Mouse (Mus musculus) frontal cortex, adult 2 months (tissue): ENCODE measurements at regions not wholly inside any gene's neighbourhood (a gene's known extent, or its start where the extent isn't known, plus 50 kb on each side); places are given as distances from the start of the nearest gene placed in this dataset.
A peak's percentile ranks its signal among the peaks of the same experiment; 100 is the strongest.

Experiments used
- DNase-seq, 2 experiments: peaks; one replicate each; pipeline ENCODE4 v3.0.0; 2022; ENCODE audit warnings: low spot score in 1 of 2; ENCODE audit errors: extremely low spot score in 1 of 2

- DNase-seq, result no peak
These were observed 661.0 kb downstream of the Hdgfl1 start for GRCm38 (mm10) chr13:26109013-26109412.

- no peak for DNase-seq
These were observed 681.2 kb downstream of the Hdgfl1 start for GRCm38 (mm10) chr13:26088727-26089126.

DNA sequence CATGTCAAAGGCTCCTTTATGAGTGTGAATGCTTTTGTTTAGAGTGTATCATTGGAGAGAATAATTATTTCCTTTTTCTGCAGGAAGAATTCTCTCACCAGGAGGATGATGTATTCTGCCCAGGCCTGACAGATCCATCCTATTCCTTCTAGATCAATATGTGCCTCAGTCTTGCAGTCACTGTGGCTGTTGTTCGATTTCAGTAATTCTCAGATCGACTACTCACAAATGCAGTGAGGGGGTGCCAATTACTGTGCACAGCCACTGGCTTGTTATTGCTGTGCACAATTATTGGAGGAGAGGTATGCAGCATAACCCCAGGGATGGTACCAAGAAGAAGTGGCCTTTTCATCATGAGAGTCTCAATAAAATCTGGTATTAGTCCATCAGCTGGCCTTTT lies 689.2 kb downstream of the Hdgfl1 start:
- no peak for DNase-seq

DNA sequence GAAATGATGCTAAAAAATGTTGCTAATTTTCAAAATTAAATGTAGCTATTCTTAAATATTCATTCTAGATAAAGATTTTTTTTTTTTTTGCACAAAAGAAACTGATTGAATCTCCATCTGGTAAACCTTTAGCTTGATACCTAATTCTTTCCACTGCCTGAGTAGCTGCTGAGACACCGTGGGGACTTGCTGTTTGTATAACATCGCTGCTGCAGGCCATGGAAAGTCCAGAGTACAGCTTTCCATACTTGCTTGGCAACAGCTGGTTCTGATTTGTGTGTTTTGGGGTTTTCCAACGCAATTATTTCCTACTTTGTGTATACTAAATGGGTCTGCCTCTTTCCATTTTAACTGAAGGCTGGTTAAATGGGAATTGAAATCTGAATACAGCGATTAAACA lies 689.7 kb downstream of the Hdgfl1 start:
- no peak for DNase-seq

GRCm38 (mm10) chr13:26079362-26079761 lies 690.6 kb downstream of the Hdgfl1 start:
- no peak for DNase-seq

DNA sequence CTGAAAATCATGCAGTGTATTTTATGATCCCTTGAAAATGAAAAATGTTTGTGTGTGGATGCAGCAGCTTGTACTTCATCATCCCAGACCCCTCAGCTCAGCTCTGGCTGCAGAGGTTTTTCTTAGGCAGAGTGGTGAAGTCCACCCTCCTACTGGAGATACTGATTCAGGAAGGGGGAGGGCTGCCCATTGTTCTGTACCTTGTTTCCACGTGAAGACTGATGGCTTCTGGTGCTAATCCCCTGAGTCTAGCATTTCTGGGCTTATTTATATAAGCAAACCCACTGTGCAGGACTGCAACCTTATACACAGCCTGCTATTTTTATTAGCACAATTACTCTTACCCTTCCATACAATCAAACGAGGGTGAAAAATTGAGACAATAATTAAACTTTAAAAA lies 708.6 kb downstream of the Hdgfl1 start:
- no peak for DNase-seq

- DNase-seq, result no peak
These were observed 732.3 kb downstream of the Hdgfl1 start for GRCm38 (mm10) chr13:26037699-26038098.

GRCm38 (mm10) chr13:26026386-26026785 lies 743.6 kb downstream of the Hdgfl1 start:
- no peak for DNase-seq

- DNase-seq, result no peak
These were observed 745.3 kb downstream of the Hdgfl1 start for GRCm38 (mm10) chr13:26024696-26025095.

GRCm38 (mm10) chr13:26020491-26020890 lies 749.5 kb downstream of the Hdgfl1 start:
- no peak for DNase-seq

DNA sequence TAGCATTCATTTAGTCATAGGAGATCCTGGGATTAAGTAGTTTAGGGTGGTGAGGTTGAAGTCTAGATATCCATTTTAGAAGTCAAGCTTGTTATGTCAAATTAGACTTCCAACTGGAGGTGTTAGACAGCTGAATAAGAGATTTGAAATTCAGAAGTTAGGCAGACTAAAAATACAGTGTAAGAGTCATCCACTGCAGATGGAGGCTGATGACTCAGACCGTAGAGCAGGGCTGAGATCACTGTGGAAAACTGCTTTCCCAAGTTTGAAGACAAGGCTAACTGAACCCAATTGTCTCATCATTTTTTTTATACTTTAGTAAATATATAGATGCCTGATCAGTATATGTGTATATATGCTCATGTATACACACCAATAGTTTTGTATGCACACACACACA lies 738.8 kb upstream of the Nrsn1 start:
- peak; percentile 76 to 82 for DNase-seq

DNA sequence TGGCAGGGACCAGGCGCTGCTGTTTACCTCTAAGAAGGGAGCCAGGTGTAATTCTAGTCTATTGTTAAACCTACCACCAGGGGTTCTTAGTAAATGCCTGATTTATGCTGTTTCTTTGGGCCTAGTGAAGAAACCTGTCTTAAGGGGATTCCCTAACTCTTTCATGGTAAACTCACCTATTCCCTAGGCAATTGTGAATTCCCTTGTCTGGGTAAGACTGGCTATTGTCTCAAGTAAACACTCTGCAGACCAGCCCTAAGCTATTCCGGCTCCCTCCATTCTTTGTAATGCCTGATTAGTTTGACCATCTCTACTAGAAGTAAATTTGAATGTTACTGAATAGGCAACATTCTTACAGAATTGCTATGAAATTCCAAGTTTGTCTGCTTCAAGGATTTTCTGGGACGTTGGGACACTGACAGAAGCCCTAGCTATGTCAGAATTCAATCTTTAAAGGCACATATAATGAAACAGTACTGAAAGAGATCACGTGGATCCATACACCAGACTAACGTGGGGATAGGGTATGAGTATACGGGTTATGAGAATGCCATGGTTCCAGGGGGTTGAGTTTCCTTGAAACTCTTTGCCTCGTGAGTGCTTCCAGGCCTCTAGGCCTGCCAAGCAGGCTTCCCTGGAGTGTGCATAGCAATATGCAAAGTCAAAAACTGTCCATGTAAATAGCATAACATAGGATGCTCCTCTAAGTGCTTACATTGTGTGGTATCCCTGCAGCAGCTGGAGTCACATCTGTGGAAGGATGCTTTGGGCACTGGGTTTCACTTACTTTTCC lies 734.7 kb upstream of the Nrsn1 start:
- DNase-seq, result no peak

DNA sequence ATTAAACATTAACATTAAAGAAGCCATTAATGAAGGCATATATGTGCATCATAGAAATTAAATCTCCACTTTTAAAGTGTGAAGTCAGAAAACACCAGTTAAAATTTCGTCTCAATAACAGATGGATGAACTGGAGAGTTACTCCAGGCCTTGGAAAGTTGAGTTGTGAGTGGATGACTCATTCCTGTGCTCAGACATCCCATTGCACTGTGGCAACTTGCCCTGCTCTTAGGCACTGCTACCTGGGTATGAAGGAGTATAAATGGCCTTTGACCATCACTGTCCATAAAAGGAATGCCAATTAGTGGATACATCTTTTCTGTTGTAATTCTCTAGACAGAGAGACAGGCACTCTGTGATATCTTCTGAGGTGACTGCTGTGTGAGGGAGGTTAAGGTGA lies 723.2 kb upstream of the Nrsn1 start:
- DNase-seq, result no peak

DNA sequence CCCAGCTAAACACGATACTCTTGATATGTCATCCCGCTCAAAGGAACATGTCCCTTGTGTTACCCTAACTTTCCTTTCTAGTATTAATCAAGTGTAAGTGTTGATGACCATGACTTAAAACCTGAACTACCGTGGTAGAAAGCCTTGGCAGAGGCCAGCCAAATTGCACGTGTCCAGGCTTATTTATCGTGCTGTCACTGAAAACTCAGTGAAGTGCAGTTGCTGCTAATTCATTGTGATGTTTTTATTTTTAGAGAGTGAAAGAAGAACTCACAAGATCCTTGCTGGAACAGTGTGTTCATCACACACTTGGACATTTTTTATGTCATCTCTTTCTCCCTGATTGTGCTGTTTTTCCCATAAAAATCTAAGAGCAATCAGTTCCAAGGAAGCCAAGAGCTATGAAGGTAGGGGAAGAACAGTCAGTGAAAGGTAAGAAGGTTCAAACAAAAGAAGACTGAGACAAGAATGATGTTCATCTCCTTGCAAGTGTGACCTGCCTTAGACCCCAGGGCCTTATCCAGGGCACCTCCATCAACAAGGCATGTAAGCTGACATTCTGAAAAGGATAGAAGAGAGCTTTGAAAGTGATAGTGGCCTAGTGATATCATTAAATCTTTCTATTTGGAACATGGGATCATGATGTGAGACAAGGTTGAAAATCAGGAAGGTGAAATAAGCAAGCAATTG lies 718.9 kb upstream of the Nrsn1 start:
- DNase-seq, result no peak

- no peak for DNase-seq
These were observed 714.2 kb upstream of the Nrsn1 start for GRCm38 (mm10) chr13:25984535-25984934.

GRCm38 (mm10) chr13:25983659-25984058 lies 713.4 kb upstream of the Nrsn1 start:
- DNase-seq, result no peak

DNA sequence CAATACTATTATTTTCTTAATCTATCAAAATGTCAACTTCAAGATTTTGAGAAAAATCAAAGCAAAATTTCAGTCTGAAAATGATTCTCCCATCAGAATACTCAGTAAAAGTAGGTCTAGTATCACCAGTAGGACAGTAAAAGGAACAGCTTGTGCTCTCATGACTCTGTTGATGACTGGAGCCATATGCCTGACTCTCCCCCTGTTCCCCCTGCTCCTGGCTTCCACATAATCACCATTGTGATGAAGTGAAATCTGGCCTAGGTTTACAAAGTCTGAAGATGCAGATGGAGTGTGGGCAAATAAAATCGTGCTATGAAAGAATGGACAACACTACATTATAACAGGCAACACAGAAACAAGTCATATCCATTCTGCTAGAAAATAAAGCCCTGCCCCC lies 708.3 kb upstream of the Nrsn1 start:
- no peak for DNase-seq

- DNase-seq, result peak; percentile 25 to 66
These were observed 688.3 kb upstream of the Nrsn1 start for GRCm38 (mm10) chr13:25958592-25958991.

GRCm38 (mm10) chr13:25958153-25958466 lies 687.8 kb upstream of the Nrsn1 start:
- DNase-seq, result peak in 1 of 2 experiments; percentile 13

GRCm38 (mm10) chr13:25957451-25958152 lies 687.3 kb upstream of the Nrsn1 start:
- no peak for DNase-seq

GRCm38 (mm10) chr13:25937631-25938030 lies 667.3 kb upstream of the Nrsn1 start:
- DNase-seq, result peak in 1 of 2 experiments; percentile 5

DNA sequence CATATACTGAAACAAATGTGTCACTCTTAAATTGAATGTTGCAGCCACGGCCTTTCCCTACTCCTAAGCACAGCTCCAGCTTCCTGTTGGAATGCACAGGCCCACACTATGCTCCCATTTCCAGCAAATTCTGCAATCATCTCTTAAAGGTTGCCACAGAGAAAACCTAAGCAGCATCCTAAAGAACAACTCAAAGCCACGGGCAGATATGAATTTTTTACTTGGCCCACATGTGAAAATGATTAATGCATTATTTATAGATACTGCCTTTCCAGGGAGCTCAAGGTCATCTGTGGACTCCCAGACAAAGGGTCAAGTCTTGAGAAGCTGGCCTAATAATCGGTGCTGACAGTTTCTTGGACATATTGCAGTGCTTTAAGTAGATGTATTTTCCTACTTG lies 663.5 kb upstream of the Nrsn1 start:
- DNase-seq, result no peak
